Mouse (Mus musculus): ENCODE measurements around the gene Usp29. TPM values are rescaled to one million over a fixed set of nuclear protein-coding genes. Genes with fewer than 3 reads are reported as not detected.

The Usp29 gene
- polyA plus RNA-seq, 1 experiment: 0.02 TPM

- H3K36me3 ChIP-seq (ENCODE audit: control insufficient read depth): no peaks in the 10 kb centered on the region
- H3K9me3 ChIP-seq (ENCODE audit: control insufficient read depth, low read length): peaks cover 2% of the 10 kb centered on the region; the same call in 1 of the 2 replicates
- no peak overlapping the region for H3K4me3 ChIP-seq (replicated peaks)
- TF ChIP-seq GATA1 (IDR thresholded peaks at IDR 0.05; ENCODE audit: low read length) (no peak), TAL1 (IDR thresholded peaks at IDR 0.05; ENCODE audit: low read length) (no peak)
- no peaks in the 10 kb centered on the region for H3K27me3 ChIP-seq (ENCODE audit: control insufficient read depth)
- no peaks in the 10 kb centered on the region for H3K4me1 ChIP-seq (ENCODE audit: control insufficient read depth)
These were observed 95.7 kb downstream of the Usp29 start for GRCm38 (mm10) chr7:6825966-6826647.

- Histone ChIP-seq H3K4me1 (ENCODE audit: control insufficient read depth) (no peaks in the 10 kb centered on the region), H3K9me3 (ENCODE audit: control insufficient read depth, low read length) (peaks cover 2% of the 10 kb centered on the region; the same call in 1 of the 2 replicates), H3K36me3 (ENCODE audit: control insufficient read depth) (no peaks in the 10 kb centered on the region), H3K27me3 (ENCODE audit: control insufficient read depth) (no peaks in the 10 kb centered on the region), H3K4me3 (replicated peaks) (no peak overlapping the region)
- TF ChIP-seq TAL1 (IDR thresholded peaks at IDR 0.05; ENCODE audit: low read length) (no peak), GATA1 (IDR thresholded peaks at IDR 0.05; ENCODE audit: low read length) (no peak)
These were observed 98.8 kb downstream of the Usp29 start for GRCm38 (mm10) chr7:6829148-6829547.

- no peak overlapping the region for H3K4me3 ChIP-seq (replicated peaks)
- TF ChIP-seq TAL1 (IDR thresholded peaks at IDR 0.05; ENCODE audit: low read length) (no peak), GATA1 (IDR thresholded peaks at IDR 0.05; ENCODE audit: low read length) (no peak)
- no peaks in the 10 kb centered on the region for H3K9me3 ChIP-seq (ENCODE audit: control insufficient read depth, low read length)
- H3K27me3 ChIP-seq (ENCODE audit: control insufficient read depth): no peaks in the 10 kb centered on the region
- H3K36me3 ChIP-seq (ENCODE audit: control insufficient read depth): no peaks in the 10 kb centered on the region
- no peaks in the 10 kb centered on the region for H3K4me1 ChIP-seq (ENCODE audit: control insufficient read depth)
These were observed 104.6 kb downstream of the Usp29 start for GRCm38 (mm10) chr7:6834950-6835349.

GRCm38 (mm10) chr7:6835351-6835750, 105.0 kb downstream of the Usp29 start:
- Histone ChIP-seq H3K36me3 (ENCODE audit: control insufficient read depth) (no peaks in the 10 kb centered on the region), H3K4me3 (replicated peaks) (no peak overlapping the region), H3K4me1 (ENCODE audit: control insufficient read depth) (no peaks in the 10 kb centered on the region), H3K9me3 (ENCODE audit: control insufficient read depth, low read length) (no peaks in the 10 kb centered on the region), H3K27me3 (ENCODE audit: control insufficient read depth) (no peaks in the 10 kb centered on the region)
- no peak for TF ChIP-seq GATA1 (IDR thresholded peaks at IDR 0.05; ENCODE audit: low read length)
- TF ChIP-seq TAL1 (IDR thresholded peaks at IDR 0.05; ENCODE audit: low read length): no peak

- Histone ChIP-seq H3K9me3 (ENCODE audit: control insufficient read depth, low read length) (no peaks in the 10 kb centered on the region), H3K4me1 (ENCODE audit: control insufficient read depth) (no peaks in the 10 kb centered on the region), H3K27me3 (ENCODE audit: control insufficient read depth) (no peaks in the 10 kb centered on the region), H3K36me3 (ENCODE audit: control insufficient read depth) (no peaks in the 10 kb centered on the region), H3K4me3 (replicated peaks) (no peak overlapping the region)
- TF ChIP-seq GATA1 (IDR thresholded peaks at IDR 0.05; ENCODE audit: low read length): no peak
- TF ChIP-seq TAL1 (IDR thresholded peaks at IDR 0.05; ENCODE audit: low read length): no peak
These were observed 107.0 kb downstream of the Usp29 start for GRCm38 (mm10) chr7:6837297-6837925.

GRCm38 (mm10) chr7:6837926-6838554, 107.7 kb downstream of the Usp29 start:
- Histone ChIP-seq H3K9me3 (ENCODE audit: control insufficient read depth, low read length) (no peaks in the 10 kb centered on the region), H3K4me3 (replicated peaks) (no peak overlapping the region), H3K27me3 (ENCODE audit: control insufficient read depth) (no peaks in the 10 kb centered on the region), H3K4me1 (ENCODE audit: control insufficient read depth) (no peaks in the 10 kb centered on the region), H3K36me3 (ENCODE audit: control insufficient read depth) (no peaks in the 10 kb centered on the region)
- TF ChIP-seq TAL1 (IDR thresholded peaks at IDR 0.05; ENCODE audit: low read length): no peak
- TF ChIP-seq GATA1 (IDR thresholded peaks at IDR 0.05; ENCODE audit: low read length): no peak

- Histone ChIP-seq H3K36me3 (ENCODE audit: control insufficient read depth) (no peaks in the 10 kb centered on the region), H3K4me3 (replicated peaks) (no peak overlapping the region), H3K9me3 (ENCODE audit: control insufficient read depth, low read length) (no peaks in the 10 kb centered on the region), H3K4me1 (ENCODE audit: control insufficient read depth) (no peaks in the 10 kb centered on the region), H3K27me3 (ENCODE audit: control insufficient read depth) (no peaks in the 10 kb centered on the region)
- TF ChIP-seq GATA1 (IDR thresholded peaks at IDR 0.05; ENCODE audit: low read length): no peak
- no peak for TF ChIP-seq TAL1 (IDR thresholded peaks at IDR 0.05; ENCODE audit: low read length)
These were observed 110.5 kb downstream of the Usp29 start for GRCm38 (mm10) chr7:6840860-6841259.

- Histone ChIP-seq H3K9me3 (ENCODE audit: control insufficient read depth, low read length) (no peaks in the 10 kb centered on the region), H3K4me1 (ENCODE audit: control insufficient read depth) (no peaks in the 10 kb centered on the region), H3K27me3 (ENCODE audit: control insufficient read depth) (no peaks in the 10 kb centered on the region), H3K4me3 (replicated peaks) (no peak overlapping the region), H3K36me3 (ENCODE audit: control insufficient read depth) (no peaks in the 10 kb centered on the region)
- TF ChIP-seq GATA1 (IDR thresholded peaks at IDR 0.05; ENCODE audit: low read length) (no peak), TAL1 (IDR thresholded peaks at IDR 0.05; ENCODE audit: low read length) (no peak)
These were observed 119.1 kb downstream of the Usp29 start for GRCm38 (mm10) chr7:6849495-6849894.

GRCm38 (mm10) chr7:6850321-6850720, 119.9 kb downstream of the Usp29 start:
- no peaks in the 10 kb centered on the region for H3K36me3 ChIP-seq (ENCODE audit: control insufficient read depth)
- H3K4me1 ChIP-seq (ENCODE audit: control insufficient read depth): no peaks in the 10 kb centered on the region
- no peak for TF ChIP-seq TAL1 (IDR thresholded peaks at IDR 0.05; ENCODE audit: low read length)
- TF ChIP-seq GATA1 (IDR thresholded peaks at IDR 0.05; ENCODE audit: low read length): no peak
- H3K4me3 ChIP-seq (replicated peaks): no peak overlapping the region
- H3K9me3 ChIP-seq (ENCODE audit: control insufficient read depth, low read length): no peaks in the 10 kb centered on the region
- H3K27me3 ChIP-seq (ENCODE audit: control insufficient read depth): no peaks in the 10 kb centered on the region

Data from erythroblast, embryonic 14.5 days (primary cell).